Mouse (Mus musculus) midbrain, embryonic 16.5 days (tissue): ENCODE data around the gene Trnau1ap. TPM values are rescaled to one million over a fixed set of nuclear protein-coding genes. Genes with fewer than 3 reads are reported as not detected.

Experiments used
- ATAC-seq: fragments of 200-750 bp; cut with Nextera tagmentation; 2 replicates; pipeline ENCODE4 v1.8.0; 2017; ENCODE audit warnings: moderate TSS enrichment
- H3K27ac ChIP-seq: fragments of 300-500 bp; sonication (generic); 2 replicates; pipeline ENCODE4 v1.5.1; 2014; ENCODE audit warnings: mild to moderate bottlenecking, low read length, mixed read lengths
- H3K27me3 ChIP-seq: fragments of 300-500 bp; sonication (generic); 2 replicates; pipeline ENCODE4 v1.6.1; 2014; ENCODE audit warnings: low read depth, low read length, mixed read lengths; ENCODE audit not compliant: control insufficient read depth, insufficient read depth
- H3K36me3 ChIP-seq: fragments of 300-500 bp; sonication (generic); 2 replicates; pipeline ENCODE4 v1.6.1; 2014; ENCODE audit warnings: mild to moderate bottlenecking, low read length, moderate library complexity, mixed read lengths; ENCODE audit not compliant: control insufficient read depth, insufficient read depth
- H3K4me1 ChIP-seq: fragments of 300-500 bp; sonication (generic); 2 replicates; pipeline ENCODE4 v1.6.1; 2014; ENCODE audit warnings: mild to moderate bottlenecking, low read length, mixed read lengths; ENCODE audit not compliant: control insufficient read depth, insufficient read depth
- H3K4me2 ChIP-seq: fragments of 300-500 bp; sonication (generic); 2 replicates; pipeline ENCODE4 v1.6.1; 2014; ENCODE audit warnings: mild to moderate bottlenecking, low read length, mixed read lengths
- H3K4me3 ChIP-seq: fragments of 300-500 bp; sonication (generic); 2 replicates; pipeline ENCODE4 v1.5.1; 2014; ENCODE audit warnings: low read depth, mild to moderate bottlenecking, low read length, moderate library complexity, mixed read lengths
- H3K9ac ChIP-seq: fragments of 300-500 bp; sonication (generic); 2 replicates; pipeline ENCODE4 v1.6.1; 2014; ENCODE audit warnings: low read depth, low read length, mixed read lengths
- H3K9me3 ChIP-seq: fragments of 300-500 bp; sonication (generic); replicated peaks from 2 replicates; pipeline ENCODE4 v1.6.1; 2014; ENCODE audit warnings: mild to moderate bottlenecking, low read length, mixed read lengths; ENCODE audit not compliant: control insufficient read depth, poor library complexity, severe bottlenecking
- WGBS: fragments of 180-500 bp; shearing (Covaris S2); extraction: QIAGEN DNeasy Blood & Tissue Kit; methylation state at CpG from one replicate; pipeline ENCODE4 v1.1.7; 2014; 5-methylcytosine and 5-hydroxymethylcytosine counted together
- polyA plus RNA-seq: library from polyadenylated mRNA; unstranded; fragments of >200 nt; fragmentation: Nextera tagmentation; extraction: Ambion mirVana; gene quantifications from 2 replicates; pipeline ENCODE4 v1.2.1, GENCODE M21; 2015

Gene Trnau1ap
- 76.3 and 76.6 TPM in 2 replicates for polyA plus RNA-seq

- ATAC-seq: peak; percentile 96
- H3K27me3 ChIP-seq: no peaks in the 10 kb centered on the region
- H3K27ac ChIP-seq: peak within 1 kb of the TSS; percentile 73
- peak within 1 kb of the TSS; percentile 72 for H3K4me3 ChIP-seq
- H3K4me2 ChIP-seq: peak within 1 kb of the TSS; percentile 68
- WGBS: under 1% methylated on average over 52 of the region's 52 CpGs
- peak within 1 kb of the TSS; percentile 93 for H3K9ac ChIP-seq
- H3K9me3 ChIP-seq: no peaks in the 10 kb centered on the region
- H3K36me3 ChIP-seq: peaks cover 13% of the 10 kb centered on the region
- H3K4me1 ChIP-seq: peaks cover 16% of the 10 kb centered on the region
Measured at GRCm38 (mm10) chr4:132329115-132329834, at the start of gene Trnau1ap. Gene Trnau1ap (minus strand): TSS chr4:132329538.

- peaks cover 6% of the 10 kb centered on the region for H3K36me3 ChIP-seq
- no peak overlapping the region for H3K4me3 ChIP-seq
- no peaks in the 10 kb centered on the region for H3K27me3 ChIP-seq
- H3K27ac ChIP-seq: no peak overlapping the region
- H3K9me3 ChIP-seq: no peaks in the 10 kb centered on the region
- 90% methylated on average over 1 of the region's 1 CpGs for WGBS
- no peak overlapping the region for H3K9ac ChIP-seq
- no peaks in the 10 kb centered on the region for H3K4me1 ChIP-seq
- no peak overlapping the region for H3K4me2 ChIP-seq
- ATAC-seq: no peak
Measured at GRCm38 (mm10) chr4:132373820-132374219, 44.5 kb upstream of the Trnau1ap start.

- Histone ChIP-seq H3K36me3 (peaks cover 7% of the 10 kb centered on the region; the same call in 1 of the 2 replicates), H3K27me3 (no peaks in the 10 kb centered on the region), H3K9me3 (no peaks in the 10 kb centered on the region), H3K4me3 (no peak overlapping the region), H3K27ac (no peak overlapping the region), H3K9ac (no peak overlapping the region), H3K4me1 (no peaks in the 10 kb centered on the region), H3K4me2 (no peak overlapping the region)
- no peak for ATAC-seq
- 79% methylated on average over 8 of the region's 8 CpGs for WGBS
Measured at GRCm38 (mm10) chr4:132369953-132370750, 40.8 kb upstream of the Trnau1ap start.

- no peak overlapping the region for H3K9ac ChIP-seq
- ATAC-seq: no peak
- H3K9me3 ChIP-seq: no peaks in the 10 kb centered on the region
- H3K27me3 ChIP-seq: no peaks in the 10 kb centered on the region
- no peak overlapping the region for H3K4me2 ChIP-seq
- H3K4me1 ChIP-seq: no peaks in the 10 kb centered on the region
- 95% methylated on average over 18 of the region's 18 CpGs for WGBS
- H3K36me3 ChIP-seq: peaks cover 8% of the 10 kb centered on the region; the same call in 1 of the 2 replicates
- H3K4me3 ChIP-seq: no peak overlapping the region
- no peak overlapping the region for H3K27ac ChIP-seq
Measured at GRCm38 (mm10) chr4:132367480-132368201, 38.3 kb upstream of the Trnau1ap start.

- H3K4me2 ChIP-seq: no peak overlapping the region
- peaks cover 6% of the 10 kb centered on the region; the same call in 1 of the 2 replicates for H3K36me3 ChIP-seq
- H3K9ac ChIP-seq: no peak overlapping the region
- H3K4me3 ChIP-seq: no peak overlapping the region
- ATAC-seq: no peak
- WGBS: 83% methylated on average over 13 of the region's 13 CpGs
- H3K4me1 ChIP-seq: no peaks in the 10 kb centered on the region
- H3K9me3 ChIP-seq: no peaks in the 10 kb centered on the region
- no peaks in the 10 kb centered on the region for H3K27me3 ChIP-seq
- H3K27ac ChIP-seq: no peak overlapping the region
Measured at GRCm38 (mm10) chr4:132365450-132366060, 36.2 kb upstream of the Trnau1ap start.

- Histone ChIP-seq H3K36me3 (peaks cover 3% of the 10 kb centered on the region; the same call in 1 of the 2 replicates), H3K4me2 (no peak overlapping the region), H3K27ac (no peak overlapping the region), H3K9me3 (no peaks in the 10 kb centered on the region), H3K4me1 (no peaks in the 10 kb centered on the region), H3K27me3 (no peaks in the 10 kb centered on the region), H3K9ac (no peak overlapping the region), H3K4me3 (no peak overlapping the region)
- WGBS: 97% methylated on average over 11 of the region's 11 CpGs
- ATAC-seq: no peak
Measured at GRCm38 (mm10) chr4:132363487-132363886, 34.1 kb upstream of the Trnau1ap start.

- Histone ChIP-seq H3K36me3 (no peaks in the 10 kb centered on the region), H3K9ac (no peak overlapping the region), H3K9me3 (no peaks in the 10 kb centered on the region), H3K27ac (no peak overlapping the region), H3K27me3 (no peaks in the 10 kb centered on the region), H3K4me1 (no peaks in the 10 kb centered on the region), H3K4me2 (no peak overlapping the region), H3K4me3 (no peak overlapping the region)
- 89% methylated on average over 4 of the region's 4 CpGs for WGBS
- ATAC-seq: no peak
Measured at GRCm38 (mm10) chr4:132359510-132359909, 30.2 kb upstream of the Trnau1ap start.

- Histone ChIP-seq H3K9me3 (no peaks in the 10 kb centered on the region), H3K4me3 (no peak overlapping the region), H3K4me1 (peaks cover 13% of the 10 kb centered on the region), H3K4me2 (no peak overlapping the region), H3K27me3 (no peaks in the 10 kb centered on the region), H3K9ac (no peak overlapping the region), H3K36me3 (no peaks in the 10 kb centered on the region), H3K27ac (no peak overlapping the region)
- ATAC-seq: no peak
- WGBS: 39% methylated on average over 12 of the region's 12 CpGs
Measured at GRCm38 (mm10) chr4:132356170-132356569, 26.8 kb upstream of the Trnau1ap start.
